Mouse (Mus musculus) gastrocnemius, postnatal 14 days (tissue): ENCODE data around the gene Elp6. TPM values are rescaled to one million over a fixed set of nuclear protein-coding genes. Genes with fewer than 3 reads are reported as not detected.
"Not testable (repeated sequence)": the region's sequence is repeated elsewhere in the genome, so short reads cannot be mapped to it uniquely, and the experiment has no call there.

Experiments
- DNase-seq: peaks from one replicate; pipeline ENCODE4 v3.0.0; 2021; ENCODE audit warnings: mixed read lengths
- intact Hi-C: fragments of 180-260 bp; cut with DNase I; formaldehyde crosslinking; loops from one replicate; pipeline ENCODE4 v1.15.1; 2025; ENCODE audit warnings: low total_unique reads
- total RNA-seq, 2 experiments: library from RNA; stranded (reverse); gene quantifications; 2 replicates each; pipeline ENCODE4 v1.2.3; 2021

The Elp6 gene
- total RNA-seq, 2 experiments from 2014 or later: 2.5 to 3.9 TPM

DNA sequence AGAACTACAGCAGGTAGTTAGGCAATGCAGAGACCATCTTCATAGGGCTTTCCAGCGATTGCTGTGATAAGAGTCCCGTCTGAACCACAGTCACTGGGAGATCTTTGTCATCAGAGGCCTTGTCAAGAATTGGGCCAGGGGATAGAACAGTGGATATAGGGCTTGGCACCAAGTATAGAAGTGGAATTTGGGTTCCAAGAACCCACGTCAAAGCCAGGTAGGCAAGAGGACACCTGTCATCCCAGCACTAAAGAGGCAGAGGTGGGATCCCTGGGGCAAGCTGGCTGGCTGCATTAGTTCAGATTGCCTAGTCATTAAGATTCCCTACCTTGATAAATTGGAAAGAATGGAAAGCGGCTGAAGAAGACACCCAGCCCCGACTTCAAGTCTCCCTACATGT, 1.4 kb downstream of the Elp6 start:
- intact Hi-C loops: no loop called here
- no peak for DNase-seq

GRCm38 (mm10) chr9:110314706-110315105, 9.7 kb downstream of the Elp6 start:
- intact Hi-C loops: no loop called here
- DNase-seq: no peak

- no peak for DNase-seq
- intact Hi-C loops: no loop called here
Measured at GRCm38 (mm10) chr9:110315410-110315809, 10.4 kb downstream of the Elp6 start.

GRCm38 (mm10) chr9:110315904-110316303, 10.9 kb downstream of the Elp6 start:
- DNase-seq: no peak
- intact Hi-C loops: no loop called here

DNA sequence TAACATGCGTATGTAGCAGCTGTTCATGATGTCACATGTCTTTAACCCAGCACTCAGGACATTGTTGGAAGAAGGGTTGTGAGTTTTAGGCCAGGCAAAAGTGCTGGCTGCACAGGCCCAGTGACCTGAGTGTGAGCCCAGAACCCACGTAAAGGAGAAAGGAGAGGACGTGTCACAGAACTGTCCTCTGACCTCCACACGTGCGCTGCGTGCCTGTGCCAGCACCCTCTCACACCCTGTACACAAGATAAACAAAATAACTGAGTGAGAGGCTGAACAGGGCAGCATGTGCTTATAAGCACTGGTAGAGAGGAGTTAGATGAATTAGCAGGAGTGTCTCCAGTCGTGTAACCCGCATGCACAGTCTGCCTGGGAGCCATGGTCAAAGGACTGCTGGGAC, 11.5 kb downstream of the Elp6 start:
- no peak for DNase-seq
- intact Hi-C loops: no loop called here

GRCm38 (mm10) chr9:110320769-110321168, 15.8 kb downstream of the Elp6 start:
- intact Hi-C loops: no loop called here
- no peak for DNase-seq

- intact Hi-C loops: no loop called here
- no peak for DNase-seq
Measured at GRCm38 (mm10) chr9:110322972-110323371, 18.0 kb downstream of the Elp6 start.

- DNase-seq: no peak
- intact Hi-C loops: no loop called here
Measured at GRCm38 (mm10) chr9:110324181-110324580, 19.2 kb downstream of the Elp6 start.

DNA sequence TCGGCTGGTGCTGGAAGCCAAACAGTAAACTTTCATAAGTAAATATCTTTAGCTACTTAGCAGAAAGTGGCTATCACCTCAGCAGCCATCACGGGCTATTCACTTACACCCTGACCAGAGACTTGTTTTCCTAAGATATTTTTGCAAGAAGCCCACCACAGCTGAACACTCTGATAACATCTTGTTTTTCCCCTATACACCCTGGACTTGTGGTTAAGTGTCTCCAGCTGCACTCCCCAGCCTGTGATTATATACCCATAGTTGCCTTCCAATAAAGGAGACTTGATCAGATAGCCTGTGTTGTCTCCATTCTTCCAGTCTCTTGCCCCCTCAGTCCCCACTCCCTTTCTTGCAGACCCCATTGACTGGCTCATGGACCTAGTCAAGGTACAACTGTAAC, 23.2 kb downstream of the Elp6 start:
- intact Hi-C loops: no loop called here
- no peak for DNase-seq

- intact Hi-C loops: no loop called here
- no peak for DNase-seq
Measured at GRCm38 (mm10) chr9:110328946-110329630, 24.1 kb downstream of the Elp6 start.

DNA sequence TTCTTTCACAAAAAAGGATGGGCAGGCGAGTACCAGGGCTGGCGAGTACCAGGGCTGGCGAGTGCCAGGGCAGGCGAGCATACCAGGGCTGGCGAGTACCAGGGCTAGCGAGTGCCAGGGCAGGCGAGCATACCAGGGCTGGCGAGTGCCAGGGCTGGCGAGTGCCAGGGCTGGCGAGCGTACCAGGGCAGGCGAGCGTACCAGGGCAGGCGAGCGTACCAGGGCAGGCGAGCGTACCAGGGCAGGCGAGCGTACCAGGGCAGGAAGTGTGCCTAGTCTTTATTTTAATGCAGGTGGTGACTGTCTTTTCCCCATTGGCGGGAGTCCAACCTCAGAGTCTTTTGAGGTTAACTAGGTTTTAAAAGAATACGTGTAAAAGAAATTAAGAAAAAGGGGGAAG, 24.7 kb downstream of the Elp6 start:
- intact Hi-C loops: no loop called here
- peak; percentile 39 for DNase-seq

DNA sequence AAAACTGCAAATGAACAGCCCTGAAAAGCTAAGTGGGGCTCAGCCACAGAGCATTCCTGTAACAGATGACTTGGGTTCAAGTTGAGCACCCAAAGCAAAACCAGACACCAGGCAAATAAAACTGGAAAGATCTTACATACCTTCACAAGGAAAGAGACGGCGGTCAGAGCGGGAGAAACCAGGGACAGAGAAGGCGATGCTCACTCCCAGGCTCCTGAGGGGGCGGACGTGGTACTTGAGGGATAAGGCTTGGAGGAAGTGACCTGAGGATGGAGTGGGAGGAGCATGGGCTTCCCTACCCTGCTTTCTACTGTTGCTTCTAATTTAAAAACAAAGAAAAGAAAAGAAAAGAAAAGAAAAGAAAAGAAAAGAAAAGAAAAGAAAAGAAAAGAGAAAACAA, 25.4 kb downstream of the Elp6 start:
- no peak for DNase-seq
- intact Hi-C loops: no loop called here

- intact Hi-C loops, DNase-seq: not testable (repeated sequence)
Measured at GRCm38 (mm10) chr9:110330913-110331312, 25.9 kb downstream of the Elp6 start.

DNA sequence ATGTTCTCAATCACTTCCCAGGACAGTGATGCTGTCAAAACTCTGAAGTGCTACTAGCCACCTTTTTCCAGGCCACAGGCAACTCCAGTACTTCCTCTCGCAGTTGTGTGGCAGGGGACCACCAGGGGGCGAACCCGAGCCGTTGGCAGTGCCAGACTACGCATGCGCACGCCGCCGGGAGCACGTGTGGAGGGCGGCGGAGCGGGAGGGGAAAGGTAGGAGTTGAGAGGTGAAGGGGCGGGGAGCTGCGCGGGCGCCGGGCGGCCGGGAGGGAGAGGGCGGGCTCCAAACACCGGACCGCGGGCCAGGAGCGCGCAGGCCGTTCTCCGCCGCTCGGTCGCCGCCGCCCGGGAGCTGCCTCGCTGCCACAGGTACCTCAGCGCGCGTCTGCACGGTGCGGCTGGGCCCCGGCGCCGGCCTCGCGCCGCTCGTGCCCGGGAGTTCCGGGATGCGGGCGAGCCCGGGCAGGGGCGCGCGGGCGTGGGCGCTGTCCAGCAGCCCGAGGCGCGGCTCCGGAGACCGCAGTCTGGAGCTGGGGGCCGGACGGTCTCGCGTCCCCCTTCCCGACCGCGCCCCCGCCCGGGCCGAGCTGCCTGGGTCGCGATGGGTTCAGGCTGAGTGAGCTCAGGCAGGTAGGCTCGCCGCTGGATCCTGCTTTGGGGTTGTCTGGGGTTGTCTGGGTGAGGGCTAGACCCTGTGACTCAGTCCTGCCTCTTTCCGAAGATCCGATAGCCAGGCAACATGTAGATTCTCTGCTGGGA, 28.3 kb downstream of the Elp6 start, which contains the start of gene Scap:
Scap (plus strand) TSS at position 154 of the 761 bp plus-strand sequence.
- DNase-seq: peak; percentile 96
- intact Hi-C loops: no loop called here

DNA sequence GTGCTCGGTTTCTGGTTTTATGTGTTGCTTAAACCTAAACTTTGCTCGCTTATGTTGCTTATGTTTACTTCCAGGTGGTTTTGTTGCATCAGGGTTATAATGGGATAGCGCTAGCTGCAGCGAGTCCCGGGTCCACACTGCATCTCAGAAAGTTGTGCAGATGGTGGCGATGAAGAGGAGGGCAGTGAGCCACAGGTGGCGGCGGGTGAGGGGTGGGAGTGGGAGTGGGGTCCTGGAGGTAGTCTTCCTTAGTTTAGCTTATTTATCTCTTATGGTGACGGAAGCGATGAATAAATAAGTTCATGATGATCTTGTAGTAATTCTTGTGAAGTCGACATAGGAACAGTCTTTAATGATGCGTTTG, 28.9 kb downstream of the Elp6 start:
- intact Hi-C loops: no loop called here
- no peak for DNase-seq

GRCm38 (mm10) chr9:110334849-110335248, 29.9 kb downstream of the Elp6 start:
- no peak for DNase-seq
- intact Hi-C loops: no loop called here

- intact Hi-C loops: no loop called here
- no peak for DNase-seq
Measured at GRCm38 (mm10) chr9:110340037-110340750, 35.2 kb downstream of the Elp6 start.

DNA sequence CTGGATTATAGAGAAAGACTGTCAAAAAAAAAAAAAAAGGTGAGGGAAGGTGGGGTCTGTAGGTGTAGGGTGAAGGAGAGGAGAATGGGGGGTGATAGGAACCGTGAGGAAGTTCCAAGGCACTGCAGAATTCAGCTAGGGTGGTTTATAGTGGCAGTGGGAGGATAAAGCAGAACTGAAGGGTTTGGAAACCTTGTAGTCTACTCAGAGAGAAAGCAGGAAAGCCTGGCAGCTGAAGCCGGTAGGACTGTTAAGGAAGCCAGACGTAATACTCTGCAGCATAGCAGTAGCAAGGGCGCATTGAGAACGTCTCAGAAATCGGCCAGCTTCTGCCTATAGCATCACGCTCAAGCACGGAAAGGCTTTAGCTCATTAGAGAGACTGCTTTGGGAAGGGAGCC, 37.0 kb downstream of the Elp6 start:
- no peak for DNase-seq
- intact Hi-C loops: no loop called here

GRCm38 (mm10) chr9:110343805-110344204, 38.8 kb downstream of the Elp6 start:
- intact Hi-C loops: no loop called here
- DNase-seq: no peak

- no peak for DNase-seq
- intact Hi-C loops: no loop called here
Measured at GRCm38 (mm10) chr9:110345057-110345739, 40.2 kb downstream of the Elp6 start.
